Mouse (Mus musculus): ENCODE measurements around the gene Bzw2. TPM values are rescaled to one million over a fixed set of nuclear protein-coding genes. Genes with fewer than 3 reads are reported as not detected.

The Bzw2 gene
- polyA plus RNA-seq, 1 experiment from 2014 or later, result 180 TPM

DNA sequence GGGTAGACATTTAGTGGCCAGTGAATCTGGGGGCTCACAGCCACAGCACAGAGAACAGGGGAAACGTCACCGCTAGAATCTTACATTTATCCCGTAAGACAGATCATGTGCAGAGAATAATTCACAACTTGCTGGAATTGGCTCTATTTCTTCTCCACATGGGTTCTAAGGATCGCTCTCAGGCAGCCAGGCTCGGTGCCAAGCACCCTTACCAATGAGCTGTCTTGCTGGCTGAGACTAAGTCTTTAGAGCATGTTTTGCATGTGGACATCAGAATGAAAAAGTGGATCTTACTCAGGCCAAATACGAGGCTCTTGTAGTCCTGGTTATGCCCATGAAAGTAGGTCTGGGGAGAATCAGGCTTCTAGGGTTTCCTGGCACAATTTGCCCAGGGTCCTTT is 17.5 kb downstream of the Bzw2 start:
- H3K4me1 ChIP-seq (ENCODE audit: control insufficient read depth, insufficient read depth, low read length), result no peaks in the 10 kb centered on the region
- no peak for ATAC-seq
- no peak overlapping the region for H3K4me3 ChIP-seq (ENCODE audit: low read length)
- H3K9me3 ChIP-seq (ENCODE audit: control insufficient read depth, low read length), result no peaks in the 10 kb centered on the region
- H3K27ac ChIP-seq (ENCODE audit: low read length), result no peak overlapping the region
- H3K9ac ChIP-seq (ENCODE audit: low read depth, low read length), result no peak overlapping the region
- WGBS, result 85% methylated on average over 6 of the region's 6 CpGs
- H3K4me2 ChIP-seq (ENCODE audit: low read depth, low read length), result no peak overlapping the region
- H3K36me3 ChIP-seq (ENCODE audit: control insufficient read depth, insufficient read depth, low read length), result no peaks in the 10 kb centered on the region
- H3K27me3 ChIP-seq (replicated peaks; ENCODE audit: control insufficient read depth, insufficient read depth, low read length), result no peaks in the 10 kb centered on the region

DNA sequence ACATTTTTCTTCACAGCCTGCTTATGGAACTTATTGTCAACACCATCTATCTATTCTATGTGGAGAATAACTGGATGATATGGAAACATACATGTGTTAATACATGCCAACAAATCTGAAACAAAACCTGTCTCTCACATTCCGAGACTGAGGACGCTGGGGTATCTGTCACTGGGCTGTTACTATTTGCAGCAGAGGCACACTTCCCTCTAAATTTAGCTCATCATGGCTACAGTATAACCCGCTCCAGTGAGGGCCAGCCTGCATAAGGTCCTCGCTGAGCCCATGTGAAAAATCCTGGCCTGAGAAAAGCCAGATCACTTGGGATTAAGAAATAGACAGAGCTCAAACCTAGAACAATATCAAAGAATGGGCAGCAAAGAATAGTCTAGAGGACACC is 20.7 kb downstream of the Bzw2 start:
- H3K4me1 ChIP-seq (ENCODE audit: control insufficient read depth, insufficient read depth, low read length), result no peaks in the 10 kb centered on the region; the same call in none of the 2 replicates
- WGBS, result 88% methylated on average over 4 of the region's 4 CpGs
- ATAC-seq, result no peak
- no peaks in the 10 kb centered on the region for H3K27me3 ChIP-seq (replicated peaks; ENCODE audit: control insufficient read depth, insufficient read depth, low read length)
- no peaks in the 10 kb centered on the region for H3K9me3 ChIP-seq (ENCODE audit: control insufficient read depth, low read length)
- no peaks in the 10 kb centered on the region for H3K36me3 ChIP-seq (ENCODE audit: control insufficient read depth, insufficient read depth, low read length)
- no peak overlapping the region for H3K27ac ChIP-seq (ENCODE audit: low read length)
- H3K4me3 ChIP-seq (ENCODE audit: low read length), result no peak overlapping the region
- no peak overlapping the region for H3K4me2 ChIP-seq (ENCODE audit: low read depth, low read length)
- H3K9ac ChIP-seq (ENCODE audit: low read depth, low read length), result no peak overlapping the region

DNA sequence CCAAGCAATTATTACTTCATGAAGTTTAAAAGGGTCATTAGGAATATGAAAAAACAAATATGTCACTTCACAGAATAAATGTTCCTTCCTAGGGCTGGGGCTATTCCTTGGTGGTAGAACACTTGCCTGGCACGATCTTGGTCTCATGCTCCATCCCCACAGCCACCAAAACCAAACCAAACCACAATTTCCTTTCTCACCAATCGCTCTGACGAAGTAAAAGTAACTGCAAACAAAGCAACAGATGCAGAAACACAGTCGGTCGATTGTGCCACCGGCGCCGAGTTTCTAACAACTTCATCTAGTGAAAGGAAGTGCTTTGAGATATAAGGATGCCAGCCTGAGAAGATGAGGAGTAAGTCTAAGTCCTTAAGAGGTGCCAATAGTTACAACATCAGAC is 21.6 kb downstream of the Bzw2 start:
- ATAC-seq, result no peak
- no peaks in the 10 kb centered on the region; the same call in none of the 2 replicates for H3K4me1 ChIP-seq (ENCODE audit: control insufficient read depth, insufficient read depth, low read length)
- H3K27me3 ChIP-seq (replicated peaks; ENCODE audit: control insufficient read depth, insufficient read depth, low read length), result no peaks in the 10 kb centered on the region
- H3K27ac ChIP-seq (ENCODE audit: low read length), result no peak overlapping the region
- no peaks in the 10 kb centered on the region for H3K36me3 ChIP-seq (ENCODE audit: control insufficient read depth, insufficient read depth, low read length)
- no peaks in the 10 kb centered on the region for H3K9me3 ChIP-seq (ENCODE audit: control insufficient read depth, low read length)
- H3K4me3 ChIP-seq (ENCODE audit: low read length), result no peak overlapping the region
- WGBS, result 91% methylated on average over 8 of the region's 8 CpGs
- H3K4me2 ChIP-seq (ENCODE audit: low read depth, low read length), result no peak overlapping the region
- H3K9ac ChIP-seq (ENCODE audit: low read depth, low read length), result no peak overlapping the region

DNA sequence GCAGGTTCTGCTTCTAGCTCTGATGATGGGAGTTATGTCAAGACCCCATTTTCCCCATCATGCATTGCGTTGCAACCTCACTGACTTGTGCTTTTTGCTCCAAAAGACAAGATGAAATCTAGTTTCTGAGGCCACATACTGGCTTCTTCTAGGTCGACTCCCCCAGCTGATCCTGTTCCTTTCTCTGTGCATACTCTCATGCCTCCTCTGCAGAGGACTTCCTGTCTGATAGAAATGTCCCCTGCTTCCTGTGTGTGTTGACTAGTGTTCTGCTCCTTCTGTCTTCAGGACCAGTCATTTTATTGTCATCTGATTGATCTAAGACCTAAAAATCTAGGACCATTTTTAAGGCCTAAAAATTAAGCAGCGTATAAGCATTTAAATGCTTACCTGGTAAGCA is 22.5 kb downstream of the Bzw2 start:
- H3K27me3 ChIP-seq (replicated peaks; ENCODE audit: control insufficient read depth, insufficient read depth, low read length), result no peaks in the 10 kb centered on the region
- no peaks in the 10 kb centered on the region; the same call in none of the 2 replicates for H3K4me1 ChIP-seq (ENCODE audit: control insufficient read depth, insufficient read depth, low read length)
- no peak overlapping the region for H3K4me2 ChIP-seq (ENCODE audit: low read depth, low read length)
- WGBS, result 95% methylated on average over 3 of the region's 3 CpGs
- no peak overlapping the region for H3K4me3 ChIP-seq (ENCODE audit: low read length)
- no peak for ATAC-seq
- H3K27ac ChIP-seq (ENCODE audit: low read length), result no peak overlapping the region
- no peaks in the 10 kb centered on the region for H3K36me3 ChIP-seq (ENCODE audit: control insufficient read depth, insufficient read depth, low read length)
- H3K9ac ChIP-seq (ENCODE audit: low read depth, low read length), result no peak overlapping the region
- H3K9me3 ChIP-seq (ENCODE audit: control insufficient read depth, low read length), result no peaks in the 10 kb centered on the region

DNA sequence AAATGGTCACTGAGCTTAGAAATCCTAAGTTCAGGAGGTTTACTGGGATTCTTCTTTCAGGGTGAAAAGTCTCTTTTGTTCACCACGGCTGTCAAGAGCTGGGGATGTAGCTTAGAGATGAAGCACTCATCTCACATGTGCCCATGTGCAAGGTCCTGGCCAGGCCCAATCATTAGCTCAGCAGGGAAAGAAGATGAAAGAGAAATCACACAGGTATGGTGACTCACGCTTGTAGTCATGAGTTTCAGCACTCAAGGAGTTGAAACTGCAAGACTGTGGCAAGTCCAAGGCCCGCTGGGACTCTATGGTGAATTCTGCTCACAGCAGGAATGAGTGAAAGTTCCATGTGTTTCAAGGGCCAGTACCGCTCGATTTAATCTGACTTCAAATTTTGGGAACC is 23.8 kb downstream of the Bzw2 start:
- WGBS, result 90% methylated on average over 5 of the region's 5 CpGs
- Histone ChIP-seq H3K27me3 (replicated peaks; ENCODE audit: control insufficient read depth, insufficient read depth, low read length) (no peaks in the 10 kb centered on the region), H3K4me3 (ENCODE audit: low read length) (no peak overlapping the region), H3K9ac (ENCODE audit: low read depth, low read length) (no peak overlapping the region), H3K27ac (ENCODE audit: low read length) (no peak overlapping the region), H3K4me2 (ENCODE audit: low read depth, low read length) (no peak overlapping the region), H3K9me3 (ENCODE audit: control insufficient read depth, low read length) (no peaks in the 10 kb centered on the region), H3K36me3 (ENCODE audit: control insufficient read depth, insufficient read depth, low read length) (peaks cover 5% of the 10 kb centered on the region; the same call in 1 of the 2 replicates), H3K4me1 (ENCODE audit: control insufficient read depth, insufficient read depth, low read length) (no peaks in the 10 kb centered on the region; the same call in none of the 2 replicates)
- ATAC-seq, result peak; percentile 71

DNA sequence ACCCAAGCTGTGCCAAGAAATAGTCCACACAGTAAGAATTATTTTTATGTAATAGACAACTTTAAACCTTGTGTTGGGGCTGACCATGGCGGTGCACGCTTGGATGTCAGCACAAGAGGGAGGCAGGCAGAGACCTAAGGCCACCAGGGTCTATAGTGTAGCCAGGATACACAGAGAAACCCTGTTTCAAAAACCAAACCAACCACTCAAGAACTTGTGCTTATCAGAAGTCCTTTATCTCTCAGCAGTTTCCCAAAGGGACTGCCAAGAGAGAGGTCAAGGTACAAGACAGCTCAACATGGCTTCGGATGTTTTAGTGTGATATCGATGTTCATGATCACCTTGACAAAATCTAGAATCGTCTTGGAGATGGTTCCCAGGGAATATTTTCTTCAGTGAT is 24.3 kb downstream of the Bzw2 start:
- Histone ChIP-seq H3K27ac (ENCODE audit: low read length) (no peak overlapping the region), H3K4me3 (ENCODE audit: low read length) (no peak overlapping the region), H3K36me3 (ENCODE audit: control insufficient read depth, insufficient read depth, low read length) (peaks cover 6% of the 10 kb centered on the region; the same call in 1 of the 2 replicates), H3K4me2 (ENCODE audit: low read depth, low read length) (no peak overlapping the region), H3K4me1 (ENCODE audit: control insufficient read depth, insufficient read depth, low read length) (no peaks in the 10 kb centered on the region; the same call in none of the 2 replicates), H3K9me3 (ENCODE audit: control insufficient read depth, low read length) (no peaks in the 10 kb centered on the region), H3K9ac (ENCODE audit: low read depth, low read length) (no peak overlapping the region), H3K27me3 (replicated peaks; ENCODE audit: control insufficient read depth, insufficient read depth, low read length) (no peaks in the 10 kb centered on the region)
- 81% methylated on average over 5 of the region's 5 CpGs for WGBS
- ATAC-seq, result peak; percentile 65

DNA sequence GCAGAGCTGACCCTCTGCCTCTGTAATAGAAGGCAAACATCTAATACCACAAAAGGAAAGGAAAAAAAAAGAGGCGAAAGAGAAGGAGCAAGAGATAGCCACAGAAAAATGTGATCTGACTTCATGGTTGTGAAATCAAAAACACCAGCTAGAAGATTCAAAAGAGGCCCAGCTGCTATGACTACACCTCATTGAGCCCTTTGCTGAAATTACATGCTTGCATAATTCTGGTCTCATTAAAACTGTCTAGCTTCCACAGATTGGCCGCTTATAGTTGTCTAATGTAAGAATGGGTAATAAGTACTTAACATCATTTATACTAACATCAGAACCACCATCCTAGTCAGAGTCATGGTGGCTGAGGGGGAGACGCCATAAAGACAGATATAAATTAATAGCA is 25.2 kb downstream of the Bzw2 start:
- Histone ChIP-seq H3K36me3 (ENCODE audit: control insufficient read depth, insufficient read depth, low read length) (peaks cover 6% of the 10 kb centered on the region; the same call in 1 of the 2 replicates), H3K9me3 (ENCODE audit: control insufficient read depth, low read length) (no peaks in the 10 kb centered on the region), H3K27me3 (replicated peaks; ENCODE audit: control insufficient read depth, insufficient read depth, low read length) (no peaks in the 10 kb centered on the region), H3K4me3 (ENCODE audit: low read length) (no peak overlapping the region), H3K9ac (ENCODE audit: low read depth, low read length) (no peak overlapping the region), H3K4me2 (ENCODE audit: low read depth, low read length) (no peak overlapping the region), H3K27ac (ENCODE audit: low read length) (no peak overlapping the region), H3K4me1 (ENCODE audit: control insufficient read depth, insufficient read depth, low read length) (no peaks in the 10 kb centered on the region; the same call in none of the 2 replicates)
- no peak for ATAC-seq
- WGBS, result 92% methylated on average over 3 of the region's 3 CpGs

DNA sequence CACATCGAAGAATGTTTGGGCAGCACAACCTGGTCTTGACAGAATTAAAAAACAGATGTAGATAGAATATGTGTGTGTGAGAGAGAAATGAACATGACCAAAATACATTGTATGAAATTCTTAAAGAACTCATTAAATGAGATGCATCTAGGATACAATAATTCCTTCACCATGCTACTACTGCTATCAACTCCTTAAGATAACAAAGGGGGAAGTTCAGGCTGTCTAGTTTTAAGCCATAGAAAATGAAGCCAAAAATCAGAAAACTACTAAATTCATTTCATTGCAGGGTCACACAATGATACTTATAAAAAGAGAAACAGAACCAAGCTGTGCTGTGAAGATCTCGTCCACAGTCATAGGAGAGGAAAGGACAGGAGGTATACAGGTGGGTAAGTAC is 25.6 kb downstream of the Bzw2 start:
- 95% methylated on average over 2 of the region's 2 CpGs for WGBS
- Histone ChIP-seq H3K4me3 (ENCODE audit: low read length) (no peak overlapping the region), H3K4me1 (ENCODE audit: control insufficient read depth, insufficient read depth, low read length) (no peaks in the 10 kb centered on the region; the same call in none of the 2 replicates)

DNA sequence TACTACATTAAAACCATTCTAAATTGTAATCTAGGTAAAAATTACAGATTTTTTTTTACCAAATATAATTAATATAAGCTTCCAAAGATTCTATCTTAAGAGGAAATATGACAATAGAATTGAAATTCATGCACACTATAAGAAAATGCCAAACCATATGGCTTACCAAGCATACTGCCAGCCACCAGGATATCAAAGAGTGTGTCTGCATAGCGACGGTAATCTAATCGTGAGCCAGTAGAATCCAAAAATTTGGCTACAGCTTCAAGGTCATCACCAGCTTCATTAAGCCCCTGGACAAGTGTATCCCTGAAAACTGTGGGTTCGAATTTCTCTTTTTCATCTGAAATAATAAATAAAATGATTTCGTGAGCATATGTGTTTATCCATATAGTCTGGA is 28.1 kb downstream of the Bzw2 start:
- Histone ChIP-seq H3K27me3 (replicated peaks; ENCODE audit: control insufficient read depth, insufficient read depth, low read length) (no peaks in the 10 kb centered on the region), H3K9ac (ENCODE audit: low read depth, low read length) (no peak overlapping the region), H3K4me2 (ENCODE audit: low read depth, low read length) (no peak overlapping the region), H3K4me3 (ENCODE audit: low read length) (no peak overlapping the region), H3K36me3 (ENCODE audit: control insufficient read depth, insufficient read depth, low read length) (peaks cover 6% of the 10 kb centered on the region; the same call in 1 of the 2 replicates), H3K9me3 (ENCODE audit: control insufficient read depth, low read length) (no peaks in the 10 kb centered on the region), H3K4me1 (ENCODE audit: control insufficient read depth, insufficient read depth, low read length) (no peaks in the 10 kb centered on the region; the same call in none of the 2 replicates), H3K27ac (ENCODE audit: low read length) (no peak overlapping the region)
- ATAC-seq, result no peak
- WGBS, result 92% methylated on average over 5 of the region's 5 CpGs

More for the DNA sequence above, 25.6 kb downstream of the Bzw2 start:
- ATAC-seq, result no peak
- Histone ChIP-seq H3K27ac (ENCODE audit: low read length) (no peak overlapping the region), H3K9ac (ENCODE audit: low read depth, low read length) (no peak overlapping the region), H3K27me3 (replicated peaks; ENCODE audit: control insufficient read depth, insufficient read depth, low read length) (no peaks in the 10 kb centered on the region), H3K9me3 (ENCODE audit: control insufficient read depth, low read length) (no peaks in the 10 kb centered on the region), H3K4me2 (ENCODE audit: low read depth, low read length) (no peak overlapping the region), H3K36me3 (ENCODE audit: control insufficient read depth, insufficient read depth, low read length) (peaks cover 6% of the 10 kb centered on the region; the same call in 1 of the 2 replicates)

DNA sequence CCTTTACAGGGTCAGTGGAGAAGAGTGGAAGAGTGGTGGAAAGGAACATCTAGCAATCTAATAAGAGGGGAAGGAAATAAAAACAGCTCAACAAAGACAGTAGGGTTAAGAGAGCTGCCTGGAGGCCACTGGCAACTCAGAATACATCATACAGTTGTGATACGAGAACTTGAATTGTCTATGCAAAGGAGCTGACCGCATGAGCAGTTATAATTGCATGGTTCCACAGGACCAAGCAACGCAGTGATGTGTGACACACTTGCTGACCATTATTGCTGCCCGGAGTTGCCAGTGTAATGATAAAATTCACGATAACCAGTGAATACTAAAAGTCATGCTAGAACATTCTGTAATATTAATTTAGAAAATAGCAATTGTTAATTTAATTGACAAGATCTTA is 31.8 kb downstream of the Bzw2 start:
- Histone ChIP-seq H3K27ac (ENCODE audit: low read length) (no peak overlapping the region), H3K4me3 (ENCODE audit: low read length) (no peak overlapping the region), H3K4me2 (ENCODE audit: low read depth, low read length) (no peak overlapping the region), H3K27me3 (replicated peaks; ENCODE audit: control insufficient read depth, insufficient read depth, low read length) (no peaks in the 10 kb centered on the region), H3K36me3 (ENCODE audit: control insufficient read depth, insufficient read depth, low read length) (peaks cover 10% of the 10 kb centered on the region), H3K4me1 (ENCODE audit: control insufficient read depth, insufficient read depth, low read length) (no peaks in the 10 kb centered on the region), H3K9me3 (ENCODE audit: control insufficient read depth, low read length) (no peaks in the 10 kb centered on the region), H3K9ac (ENCODE audit: low read depth, low read length) (no peak overlapping the region)
- ATAC-seq, result no peak
- WGBS, result 92% methylated on average over 5 of the region's 5 CpGs
